Mouse (Mus musculus) limb, embryonic 10.5 days (tissue): ENCODE results near the gene Cep152. TPM values are rescaled to one million over a fixed set of nuclear protein-coding genes. Genes with fewer than 3 reads are reported as not detected.

Experiments
- DNase-seq: peaks from one replicate; pipeline ENCODE4 v3.0.0-alpha.2; 2017; ENCODE audit warnings: low spot score
- H3K27ac ChIP-seq: fragments of 300-500 bp; sonication (generic); 2 replicates; pipeline ENCODE4 v1.5.1; 2016; ENCODE audit warnings: mild to moderate bottlenecking
- H3K27me3 ChIP-seq: fragments of 300-500 bp; sonication (generic); 2 replicates; pipeline ENCODE4 v1.6.1; 2016; ENCODE audit warnings: low read depth, mild to moderate bottlenecking; ENCODE audit not compliant: poor library complexity, severe bottlenecking
- H3K36me3 ChIP-seq: fragments of 300-500 bp; sonication (generic); 2 replicates; pipeline ENCODE4 v1.6.1; 2016; ENCODE audit warnings: mild to moderate bottlenecking, moderate library complexity
- H3K4me1 ChIP-seq: fragments of 300-500 bp; sonication (generic); 2 replicates; pipeline ENCODE4 v1.6.1; 2016
- H3K4me3 ChIP-seq: fragments of 300-500 bp; sonication (generic); 2 replicates; pipeline ENCODE4 v1.5.1; 2016; ENCODE audit warnings: mild to moderate bottlenecking, moderate library complexity
- H3K9me3 ChIP-seq: fragments of 300-500 bp; sonication (generic); replicated peaks from 2 replicates; pipeline ENCODE4 v1.6.1; 2016; ENCODE audit warnings: mild to moderate bottlenecking
- WGBS: fragments of 180-500 bp; shearing (Covaris S2); methylation state at CpG from one replicate; pipeline ENCODE4 v1.1.7; 2016; 5-methylcytosine and 5-hydroxymethylcytosine counted together
- polyA plus RNA-seq: library from polyadenylated mRNA; unstranded; fragments of >200 nt; fragmentation: Nextera tagmentation; extraction: Ambion mirVana; gene quantifications from 2 replicates; pipeline ENCODE4 v1.2.1, GENCODE M21; 2016

The Cep152 gene
- 10.0 and 11.1 TPM in 2 replicates for polyA plus RNA-seq

GRCm38 (mm10) chr2:125624837-125625351 lies at the start of gene Cep152:
TSS of gene Cep152 (minus strand) at chr2:125625113.
- Histone ChIP-seq H3K36me3 (peaks cover 14% of the 10 kb centered on the region), H3K4me3 (peak within 1 kb of the TSS; percentile 80), H3K9me3 (no peaks in the 10 kb centered on the region), H3K27me3 (no peaks in the 10 kb centered on the region), H3K27ac (peak within 1 kb of the TSS; percentile 89), H3K4me1 (peaks cover 32% of the 10 kb centered on the region)
- WGBS = under 1% methylated on average over 50 of the region's 50 CpGs
- DNase-seq = peak; percentile 94

GRCm38 (mm10) chr2:125672957-125673631 lies 48.2 kb upstream of the Cep152 start, which contains the start of gene Eid1:
TSS of gene Eid1 (plus strand) at chr2:125673095.
- DNase-seq = peak; percentile 88
- under 1% methylated on average over 67 of the region's 79 CpGs for WGBS

GRCm38 (mm10) chr2:125672568-125672956 lies 47.6 kb upstream of the Cep152 start:
- Histone ChIP-seq H3K9me3 (no peaks in the 10 kb centered on the region), H3K36me3 (no peaks in the 10 kb centered on the region), H3K27me3 (no peaks in the 10 kb centered on the region), H3K4me1 (peaks cover 13% of the 10 kb centered on the region), H3K4me3 (peak overlapping the region; percentile 89), H3K27ac (peak overlapping the region; percentile 96)
- 30% methylated on average over 8 of the region's 20 CpGs for WGBS
- no peak for DNase-seq

More at GRCm38 (mm10) chr2:125672957-125673631, 48.2 kb upstream of the Cep152 start, which contains the start of gene Eid1:
- peak within 1 kb of the TSS; percentile 89 for H3K4me3 ChIP-seq
- peaks cover 13% of the 10 kb centered on the region for H3K4me1 ChIP-seq
- no peaks in the 10 kb centered on the region for H3K9me3 ChIP-seq
- H3K27me3 ChIP-seq = no peaks in the 10 kb centered on the region
- H3K36me3 ChIP-seq = no peaks in the 10 kb centered on the region
- H3K27ac ChIP-seq = peak within 1 kb of the TSS; percentile 96

- DNase-seq = no peak
- H3K27me3 ChIP-seq = no peaks in the 10 kb centered on the region
- no peaks in the 10 kb centered on the region for H3K36me3 ChIP-seq
- peaks cover 19% of the 10 kb centered on the region for H3K4me1 ChIP-seq
- no peak overlapping the region for H3K27ac ChIP-seq
- H3K9me3 ChIP-seq = no peaks in the 10 kb centered on the region
- WGBS = 68% methylated on average over 1 of the region's 1 CpGs
- no peak overlapping the region for H3K4me3 ChIP-seq
Observed at GRCm38 (mm10) chr2:125670846-125671245, 45.9 kb upstream of the Cep152 start.

- 89% methylated on average over 7 of the region's 7 CpGs for WGBS
- Histone ChIP-seq H3K36me3 (no peaks in the 10 kb centered on the region), H3K4me3 (no peak overlapping the region), H3K27ac (no peak overlapping the region), H3K9me3 (no peaks in the 10 kb centered on the region), H3K27me3 (no peaks in the 10 kb centered on the region), H3K4me1 (peaks cover 6% of the 10 kb centered on the region; the same call in 1 of the 2 replicates)
- DNase-seq = no peak
Observed at GRCm38 (mm10) chr2:125667721-125668120, 42.8 kb upstream of the Cep152 start.

GRCm38 (mm10) chr2:125667184-125667583 lies 42.3 kb upstream of the Cep152 start:
- Histone ChIP-seq H3K4me1 (peaks cover 6% of the 10 kb centered on the region; the same call in 1 of the 2 replicates), H3K27me3 (no peaks in the 10 kb centered on the region), H3K36me3 (no peaks in the 10 kb centered on the region), H3K9me3 (no peaks in the 10 kb centered on the region), H3K27ac (no peak overlapping the region), H3K4me3 (no peak overlapping the region)
- DNase-seq = no peak
- 69% methylated on average over 5 of the region's 5 CpGs for WGBS

- no peaks in the 10 kb centered on the region for H3K36me3 ChIP-seq
- no peak overlapping the region for H3K27ac ChIP-seq
- H3K27me3 ChIP-seq = no peaks in the 10 kb centered on the region
- peaks cover 6% of the 10 kb centered on the region; the same call in 1 of the 2 replicates for H3K4me1 ChIP-seq
- no peak for DNase-seq
- no peaks in the 10 kb centered on the region for H3K9me3 ChIP-seq
- 89% methylated on average over 4 of the region's 4 CpGs for WGBS
- no peak overlapping the region for H3K4me3 ChIP-seq
Observed at GRCm38 (mm10) chr2:125666668-125667067, 41.8 kb upstream of the Cep152 start.

- DNase-seq = no peak
- 89% methylated on average over 4 of the region's 4 CpGs for WGBS
- H3K36me3 ChIP-seq = no peaks in the 10 kb centered on the region
- no peak overlapping the region for H3K27ac ChIP-seq
- no peaks in the 10 kb centered on the region for H3K9me3 ChIP-seq
- H3K4me1 ChIP-seq = peaks cover 12% of the 10 kb centered on the region
- no peaks in the 10 kb centered on the region for H3K27me3 ChIP-seq
- H3K4me3 ChIP-seq = no peak overlapping the region
Observed at GRCm38 (mm10) chr2:125665909-125666308, 41.0 kb upstream of the Cep152 start.

- DNase-seq = no peak
- H3K36me3 ChIP-seq = no peaks in the 10 kb centered on the region
- no peak overlapping the region for H3K4me3 ChIP-seq
- H3K27me3 ChIP-seq = no peaks in the 10 kb centered on the region
- peaks cover 19% of the 10 kb centered on the region for H3K4me1 ChIP-seq
- WGBS = 90% methylated on average over 5 of the region's 5 CpGs
- H3K27ac ChIP-seq = no peak overlapping the region
- H3K9me3 ChIP-seq = no peaks in the 10 kb centered on the region
Observed at GRCm38 (mm10) chr2:125665213-125665612, 40.3 kb upstream of the Cep152 start.

- Histone ChIP-seq H3K4me3 (no peak overlapping the region), H3K4me1 (peaks cover 21% of the 10 kb centered on the region), H3K27me3 (no peaks in the 10 kb centered on the region), H3K9me3 (no peaks in the 10 kb centered on the region), H3K36me3 (no peaks in the 10 kb centered on the region), H3K27ac (no peak overlapping the region)
- 96% methylated on average over 3 of the region's 3 CpGs for WGBS
- DNase-seq = no peak
Observed at GRCm38 (mm10) chr2:125662517-125662916, 37.6 kb upstream of the Cep152 start.

GRCm38 (mm10) chr2:125661156-125661555 lies 36.2 kb upstream of the Cep152 start:
- WGBS = 24% methylated on average over 4 of the region's 4 CpGs
- H3K4me1 ChIP-seq = peaks cover 15% of the 10 kb centered on the region
- H3K27ac ChIP-seq = peak overlapping the region; percentile 78
- no peaks in the 10 kb centered on the region for H3K9me3 ChIP-seq
- peak overlapping the region; percentile 47 for H3K4me3 ChIP-seq
- H3K27me3 ChIP-seq = no peaks in the 10 kb centered on the region
- no peaks in the 10 kb centered on the region for H3K36me3 ChIP-seq
- no peak for DNase-seq

- Histone ChIP-seq H3K4me3 (peak overlapping the region; percentile 47), H3K27ac (peak overlapping the region; percentile 78), H3K4me1 (peaks cover 15% of the 10 kb centered on the region), H3K9me3 (no peaks in the 10 kb centered on the region), H3K36me3 (no peaks in the 10 kb centered on the region), H3K27me3 (no peaks in the 10 kb centered on the region)
- 35% methylated on average over 20 of the region's 20 CpGs for WGBS
- DNase-seq = peak; percentile 64
Observed at GRCm38 (mm10) chr2:125660537-125661130, 35.7 kb upstream of the Cep152 start.
